In the genomic region with DNA sequence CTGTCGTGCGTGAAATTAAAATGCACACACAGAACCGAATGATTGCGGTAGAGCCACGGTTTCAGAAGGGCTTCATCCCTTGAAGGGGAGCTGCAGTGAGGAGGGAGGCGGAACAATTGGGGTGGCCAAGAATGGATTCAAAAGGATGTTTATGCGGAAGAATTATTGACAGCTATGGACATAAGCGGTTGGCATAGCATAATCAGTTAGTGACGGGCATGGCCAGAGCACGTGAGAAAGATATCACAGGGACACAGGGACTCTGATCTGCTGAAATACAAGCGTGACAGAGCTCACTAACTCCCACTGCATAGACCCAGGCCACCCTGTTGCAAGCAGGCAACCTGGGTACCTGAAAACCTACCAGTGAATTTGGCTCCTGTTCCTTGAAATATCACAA, we compare ENCODE assay signal across 17 mouse cellular contexts.
DNase-seq lines count a peak whose midpoint lies in the region; ATAC-seq and TF ChIP-seq lines count a peak whose summit lies in the region.
"Had no signal": no experiment of that assay in that cellular context is flagged by ENCODE, and none has a peak within 500 bp of the region (broad histone marks: within the 10 kb centered on the region; RNA-seq: fewer than 3 reads in every experiment).

No protein-coding gene starts in this region.

- WGBS in hindbrain, postnatal 0 days: 37% methylated on average over 11 of the region's 11 CpGs
- WGBS in midbrain, embryonic 15.5 days: 46% methylated on average over 11 of the region's 11 CpGs

- no peaks in the 10 kb centered on the region for H3K36me3 ChIP-seq in E14TG2a.4 (ENCODE audit: insufficient read depth, low read length)
- no peaks in the 10 kb centered on the region for H3K36me3 ChIP-seq in hindbrain, postnatal 0 days (ENCODE audit: insufficient read depth, low read length)
- no peaks in the 10 kb centered on the region for H3K36me3 ChIP-seq in midbrain, embryonic 15.5 days (replicated peaks)
- H3K36me3 ChIP-seq: forebrain, embryonic 12.5 days; heart, embryonic 15.5 days; liver, embryonic 13.5 days; lung, embryonic 15.5 days had no signal

- DNase-seq in cerebellum, postnatal 25 days: peak; percentile 5 to 17
- DNase-seq in cerebellum, adult 11 months: no peak
- DNase-seq in hindbrain, postnatal 0 days (ENCODE audit: low spot score): peak; percentile 11
- DNase-seq in kidney, postnatal 4 days: no peak
- DNase-seq in frontal cortex, postnatal 25 days (ENCODE audit: low spot score in 2 of 2): no peak
- DNase-seq: adrenal gland, postnatal 14 days; kidney, adult 8-10 months; kidney, postnatal 25 days; liver, embryonic 13.5 days; thymus, postnatal 4 days had no signal

- H3K9ac ChIP-seq in hindbrain, postnatal 0 days (replicated peaks; ENCODE audit: low read length): no peak overlapping the region
- H3K9ac ChIP-seq in midbrain, embryonic 15.5 days: no peak overlapping the region
- H3K9ac ChIP-seq: forebrain, embryonic 12.5 days; heart, embryonic 15.5 days; liver, embryonic 13.5 days; lung, embryonic 15.5 days had no signal

- no peaks in the 10 kb centered on the region for H3K9me3 ChIP-seq in E14TG2a.4 (ENCODE audit: low read length)
- no peaks in the 10 kb centered on the region for H3K9me3 ChIP-seq in hindbrain, postnatal 0 days (ENCODE audit: low read length)
- H3K9me3 ChIP-seq in midbrain, embryonic 15.5 days: no peaks in the 10 kb centered on the region
- H3K9me3 ChIP-seq: forebrain, embryonic 12.5 days; heart, embryonic 15.5 days; liver, embryonic 13.5 days; lung, embryonic 15.5 days had no signal

- no peak for ATAC-seq in hindbrain, postnatal 0 days
- ATAC-seq in midbrain, embryonic 15.5 days (replicated peaks): no peak
- no peak for ATAC-seq in inflammation-experienced regulatory T-cells, adult 6 months

- H3K27me3 ChIP-seq in E14TG2a.4 (ENCODE audit: insufficient read depth, low read length): 0 out of 2 replicates have a peak, but pooled peaks cover 2% of the 10 kb centered on the region
- no peaks in the 10 kb centered on the region for H3K27me3 ChIP-seq in hindbrain, postnatal 0 days (ENCODE audit: insufficient read depth, low read length)
- no peaks in the 10 kb centered on the region for H3K27me3 ChIP-seq in midbrain, embryonic 15.5 days (replicated peaks)
- H3K27me3 ChIP-seq: forebrain, embryonic 12.5 days; heart, embryonic 15.5 days; liver, embryonic 13.5 days; lung, embryonic 15.5 days had no signal

- peak overlapping the region; percentile 48 for H3K4me2 ChIP-seq in hindbrain, postnatal 0 days (ENCODE audit: low read depth, low read length)
- peak overlapping the region; percentile 39 for H3K4me2 ChIP-seq in midbrain, embryonic 15.5 days
- H3K4me2 ChIP-seq: forebrain, embryonic 12.5 days; heart, embryonic 15.5 days; liver, embryonic 13.5 days; lung, embryonic 15.5 days had no signal

- peak overlapping the region; percentile 46 for H3K4me3 ChIP-seq in E14TG2a.4 (replicated peaks; ENCODE audit: low read length)
- H3K4me3 ChIP-seq in hindbrain, postnatal 0 days (ENCODE audit: low read length): peak overlapping the region; percentile 25; the same call in 1 of the 2 replicates
- peak overlapping the region; percentile 12 for H3K4me3 ChIP-seq in midbrain, embryonic 15.5 days
- H3K4me3 ChIP-seq: forebrain, embryonic 12.5 days; heart, embryonic 15.5 days; liver, embryonic 13.5 days; lung, embryonic 15.5 days had no signal

- H3K27ac ChIP-seq in hindbrain, postnatal 0 days: no peak overlapping the region
- H3K27ac ChIP-seq in midbrain, embryonic 15.5 days: peak overlapping the region; percentile 28; the same call in 1 of the 2 replicates
- H3K27ac ChIP-seq: forebrain, embryonic 12.5 days; heart, embryonic 15.5 days; liver, embryonic 13.5 days; lung, embryonic 15.5 days; macrophage had no signal

- H3K4me1 ChIP-seq in E14TG2a.4 (replicated peaks; ENCODE audit: low read depth, low read length): peaks cover 15% of the 10 kb centered on the region; the same call in 1 of the 2 replicates
- no peaks in the 10 kb centered on the region for H3K4me1 ChIP-seq in hindbrain, postnatal 0 days (ENCODE audit: insufficient read depth, low read length)
- H3K4me1 ChIP-seq in midbrain, embryonic 15.5 days: 0 out of 2 replicates have a peak, but pooled peaks cover 5% of the 10 kb centered on the region
- H3K4me1 ChIP-seq: forebrain, embryonic 12.5 days; heart, embryonic 15.5 days; liver, embryonic 13.5 days; lung, embryonic 15.5 days had no signal

- no peak for TF ChIP-seq CTCF in E14TG2a.4 (conservative IDR thresholded peaks at IDR 0.05; ENCODE audit: low read length)
- TF ChIP-seq CTCF in hindbrain, postnatal 0 days (IDR thresholded peaks at IDR 0.05; ENCODE audit: low read depth): no peak

Comparison
In these comparisons a context has a peak if more than half of its experiments do, and no peak if none do; other contexts are left out.
1. DNase-seq: peak in cerebellum, postnatal 25 days (2 of 2) and hindbrain, postnatal 0 days (single experiment); none in cerebellum, adult 11 months (single experiment), kidney, postnatal 4 days (0 of 2) and frontal cortex, postnatal 25 days (0 of 2).
2. Peak in every context shown above with its lines, with median percentiles within 50 percentile points of each other: H3K4me3 ChIP-seq.